Mouse (Mus musculus) effector memory CD4-positive, alpha-beta T cell, adult 7 months (primary cell): ENCODE data around the gene Cdrt4. TPM values are rescaled to one million over a fixed set of nuclear protein-coding genes. Genes with fewer than 3 reads are reported as not detected.

Experiments used
- polyA plus RNA-seq: library from polyadenylated mRNA; unstranded; fragments of 100-300 nt; shearing (Covaris generic); gene quantifications from one replicate; pipeline ENCODE4 v1.2.1, GENCODE M21; 2017

Cdrt4 gene
- polyA plus RNA-seq, result not detected

GRCm38 (mm10) chr11:62951012-62951411, at the start of gene Cdrt4:
Gene Cdrt4, plus strand, starts transcription at chr11:62951193.

Other genes with a start within 250 kb of the Cdrt4 start
- gene Zfp287, start 219.3 kb upstream of the Cdrt4 start, polyA plus RNA-seq, result 23.5 TPM
- gene Gm10428, start 198.1 kb upstream of the Cdrt4 start, polyA plus RNA-seq, result not detected
- gene Zfp286, start 161.7 kb upstream of the Cdrt4 start, polyA plus RNA-seq, result 0.77 TPM
- 6.3 TPM for gene Trim16, start 131.0 kb upstream of the Cdrt4 start, polyA plus RNA-seq
- gene Fbxw10, start 104.1 kb upstream of the Cdrt4 start, polyA plus RNA-seq, result 0.20 TPM
- gene Tvp23b, start 71.7 kb upstream of the Cdrt4 start, polyA plus RNA-seq, result 35.3 TPM
- gene Tekt3, start 110.5 kb downstream of the Cdrt4 start, polyA plus RNA-seq, result not detected
- gene Pmp22, start 177.8 kb downstream of the Cdrt4 start, polyA plus RNA-seq, result 0.54 TPM